Mouse (Mus musculus) olfactory bulb, adult 2 months (tissue): Measurements from ENCODE around the gene Cdyl.

ENCODE experiments used
- CTCF ChIP-seq: fragments of 200-500 bp; IDR thresholded peaks from 2 replicates; pipeline ENCODE4 v1.5.1; 2012; ENCODE audit warnings: low read depth, mild to moderate bottlenecking, low read length, moderate library complexity; ENCODE audit not compliant: insufficient read depth
- POLR2A ChIP-seq: fragments of 200-500 bp; IDR thresholded peaks from 2 replicates; pipeline ENCODE4 v1.6.1; 2012; ENCODE audit warnings: mild to moderate bottlenecking, low read depth, low read length, moderate library complexity; ENCODE audit not compliant: insufficient read depth

DNA sequence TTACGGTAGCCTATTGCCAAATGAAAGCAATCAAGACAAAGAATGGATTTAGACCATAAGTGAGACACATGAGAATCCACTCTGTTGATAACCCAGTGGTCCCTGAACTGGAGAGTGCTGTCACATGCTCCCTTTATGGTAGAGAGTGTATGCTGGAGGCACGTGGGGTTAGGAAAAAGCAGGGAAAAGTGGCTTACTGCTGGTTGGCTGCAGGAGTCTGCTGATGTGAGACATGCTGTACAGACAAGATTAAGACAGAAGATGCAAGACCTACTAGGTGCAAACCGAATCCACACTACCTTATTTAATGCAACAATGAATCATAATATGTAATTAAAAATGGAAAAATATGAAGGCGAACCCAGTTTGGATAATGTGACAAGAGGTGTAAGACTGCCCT lies 129.9 kb downstream of the Cdyl start:
- TF ChIP-seq CTCF (no peak), POLR2A (no peak)
